24 mouse cellular contexts compared by ENCODE assay signal in genomic region chr16:7223265-7223664, GRCm38 (mm10).
"Had no signal": no experiment of that assay in that cellular context is flagged by ENCODE, and none has a peak within 500 bp of the region (broad histone marks: within the 10 kb centered on the region; RNA-seq: fewer than 3 reads in every experiment).

No protein-coding gene starts in this region.

- H3K4me3 ChIP-seq: gastrocnemius, adult 2 months; heart, adult 2 months; heart, embryonic 13.5 days; heart, embryonic 15.5 days; hindbrain, embryonic 13.5 days; hindbrain, embryonic 15.5 days; kidney, embryonic 15.5 days; limb, embryonic 12.5 days; liver, embryonic 13.5 days had no signal

- H3K4me1 ChIP-seq: heart, embryonic 13.5 days; heart, embryonic 15.5 days; kidney, embryonic 15.5 days; limb, embryonic 12.5 days; liver, embryonic 13.5 days had no signal

- H3K27ac ChIP-seq: gastrocnemius, adult 2 months; heart, adult 2 months; heart, embryonic 13.5 days; heart, embryonic 15.5 days; hindbrain, embryonic 15.5 days; hindbrain, postnatal 0 days; kidney, embryonic 15.5 days; kidney, postnatal 0 days; limb, embryonic 12.5 days; liver, embryonic 13.5 days had no signal

- DNase-seq: gastrocnemius, adult 2 months; gastrocnemius, postnatal 14 days; gastrocnemius, postnatal 36 days; heart, adult 11 months; heart, adult 2 months; heart, postnatal 14 days; heart, postnatal 36 days; kidney, adult 11 months; kidney, adult 2 months; kidney, adult 9 months; kidney, postnatal 14 days; kidney, postnatal 36 days; layer of hippocampus, postnatal 36 days; left cerebral cortex, postnatal 4 days; liver; liver, embryonic 13.5 days had no signal
